Mouse (Mus musculus) hindbrain, embryonic 11.5 days (tissue): ENCODE data around the gene Pip5k1b. TPM values are rescaled to one million over a fixed set of nuclear protein-coding genes. Genes with fewer than 3 reads are reported as not detected.

Experiments
- ATAC-seq: fragments of 200-750 bp; cut with Nextera tagmentation; 2 replicates; pipeline ENCODE4 v1.8.0; 2017; ENCODE audit warnings: mild to moderate bottlenecking, moderate TSS enrichment, moderate library complexity; ENCODE audit not compliant: low FRiP score
- DNase-seq: peaks from one replicate; pipeline ENCODE4 v3.0.0-alpha.2; 2015; ENCODE audit warnings: low spot score
- H3K27ac ChIP-seq: fragments of 300-500 bp; sonication (generic); 2 replicates; pipeline ENCODE4 v1.5.1; 2014; ENCODE audit warnings: mild to moderate bottlenecking, low read depth, low read length
- H3K27me3 ChIP-seq: fragments of 300-500 bp; sonication (generic); 2 replicates; pipeline ENCODE4 v1.6.1; 2014; ENCODE audit warnings: mild to moderate bottlenecking, low read length, moderate library complexity, mixed read lengths; ENCODE audit not compliant: control insufficient read depth, insufficient read depth
- H3K36me3 ChIP-seq: fragments of 300-500 bp; sonication (generic); 2 replicates; pipeline ENCODE4 v1.6.1; 2014; ENCODE audit warnings: mild to moderate bottlenecking, low read length, moderate library complexity, mixed read lengths; ENCODE audit not compliant: control insufficient read depth, insufficient read depth
- H3K4me1 ChIP-seq: fragments of 300-500 bp; sonication (generic); replicated peaks from 2 replicates; pipeline ENCODE4 v1.6.1; 2014; ENCODE audit warnings: low read length, mixed read lengths; ENCODE audit not compliant: control insufficient read depth, insufficient read depth
- H3K4me2 ChIP-seq: fragments of 300-500 bp; sonication (generic); replicated peaks from 2 replicates; pipeline ENCODE4 v1.6.1; 2014; ENCODE audit warnings: mild to moderate bottlenecking, low read depth, low read length
- H3K4me3 ChIP-seq: fragments of 300-500 bp; sonication (generic); 2 replicates; pipeline ENCODE4 v1.5.1; 2014; ENCODE audit warnings: low read depth, low read length
- H3K9ac ChIP-seq: fragments of 300-500 bp; sonication (generic); 2 replicates; pipeline ENCODE4 v1.6.1; 2014; ENCODE audit warnings: low read depth, low read length
- H3K9me3 ChIP-seq: fragments of 300-500 bp; sonication (generic); 2 replicates; pipeline ENCODE4 v1.6.1; 2016; ENCODE audit warnings: low read length; ENCODE audit not compliant: control insufficient read depth
- WGBS: fragments of 180-500 bp; shearing (Covaris S2); extraction: QIAGEN DNeasy Blood & Tissue Kit; methylation state at CpG from one replicate; pipeline ENCODE4 v1.1.7; 2014; 5-methylcytosine and 5-hydroxymethylcytosine counted together
- polyA plus RNA-seq: library from polyadenylated mRNA; unstranded; fragments of >200 nt; fragmentation: Nextera tagmentation; extraction: Ambion mirVana; gene quantifications from 2 replicates; pipeline ENCODE4 v1.2.1, GENCODE M21; 2014

Pip5k1b gene
- polyA plus RNA-seq, 1 experiment from 2014 or later = 2.0 TPM

DNA sequence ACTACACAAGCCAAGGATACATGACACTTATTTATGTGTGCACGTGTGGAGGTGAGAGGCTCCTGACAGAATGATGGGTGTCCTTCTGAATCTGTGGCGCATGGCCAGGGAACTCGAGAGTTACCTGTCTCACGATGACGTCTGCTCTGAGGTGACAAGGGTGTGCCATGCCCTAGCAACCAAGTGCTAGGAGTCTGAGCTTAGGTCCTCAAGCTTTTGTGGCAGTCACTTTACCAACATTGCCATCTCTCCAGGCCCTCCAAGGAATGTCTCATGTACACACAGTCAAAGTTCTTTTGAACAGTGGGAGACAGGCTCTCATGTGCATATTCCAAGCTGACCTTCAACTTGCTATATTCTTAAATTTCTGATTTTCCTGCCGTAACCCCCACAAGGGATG, 297.7 kb downstream of the Pip5k1b start:
- 96% methylated on average over 6 of the region's 6 CpGs for WGBS
- no peak overlapping the region for H3K9ac ChIP-seq
- no peaks in the 10 kb centered on the region for H3K27me3 ChIP-seq
- ATAC-seq (no peak), DNase-seq (no peak)
- no peak overlapping the region for H3K4me2 ChIP-seq
- no peak overlapping the region for H3K4me3 ChIP-seq
- H3K36me3 ChIP-seq = no peaks in the 10 kb centered on the region
- H3K27ac ChIP-seq = no peak overlapping the region
- H3K4me1 ChIP-seq = no peaks in the 10 kb centered on the region; the same call in 1 of the 2 replicates
- H3K9me3 ChIP-seq = no peaks in the 10 kb centered on the region

DNA sequence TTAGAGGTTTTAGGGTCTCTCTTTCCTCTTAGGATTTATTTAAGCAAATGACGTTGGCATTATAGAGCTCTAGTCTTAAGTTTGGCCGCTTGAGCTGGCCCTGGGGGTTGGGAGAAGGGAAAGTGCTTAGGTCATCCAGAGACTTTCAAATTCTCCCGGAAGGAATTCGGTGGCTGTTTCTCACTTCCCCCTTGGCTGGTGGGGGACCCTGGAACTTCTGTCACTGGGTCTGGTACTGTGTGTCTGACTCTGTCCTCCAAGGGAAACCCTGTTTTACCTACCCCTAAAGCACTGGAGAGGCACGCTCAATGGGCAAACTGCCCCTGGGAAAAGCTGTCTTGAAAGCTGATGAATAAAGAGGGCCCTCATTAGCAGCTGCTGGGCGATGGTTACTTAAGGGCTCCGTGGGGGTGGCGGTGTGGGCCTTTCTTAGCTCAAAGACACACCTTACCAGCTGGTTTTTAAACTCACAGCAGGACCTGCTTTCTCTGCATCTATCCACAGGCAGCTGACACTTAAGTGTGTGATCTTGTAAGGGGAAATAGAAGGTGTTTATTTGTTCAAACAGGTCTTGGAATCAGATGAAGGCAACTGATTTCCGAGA, 301.9 kb downstream of the Pip5k1b start:
- Histone ChIP-seq H3K9me3 (no peaks in the 10 kb centered on the region), H3K4me1 (no peaks in the 10 kb centered on the region)
- ATAC-seq = no peak

GRCm38 (mm10) chr19:24251869-24252268, 303.8 kb downstream of the Pip5k1b start:
- Histone ChIP-seq H3K27me3 (no peaks in the 10 kb centered on the region), H3K27ac (no peak overlapping the region), H3K9ac (no peak overlapping the region), H3K4me1 (no peaks in the 10 kb centered on the region), H3K4me2 (no peak overlapping the region), H3K36me3 (no peaks in the 10 kb centered on the region), H3K9me3 (no peaks in the 10 kb centered on the region), H3K4me3 (no peak overlapping the region)
- ATAC-seq = no peak
- WGBS = 21% methylated on average over 6 of the region's 6 CpGs
- DNase-seq = no peak

More for the DNA sequence above, 301.9 kb downstream of the Pip5k1b start:
- Histone ChIP-seq H3K36me3 (no peaks in the 10 kb centered on the region), H3K27ac (no peak overlapping the region), H3K9ac (no peak overlapping the region), H3K27me3 (no peaks in the 10 kb centered on the region), H3K4me2 (no peak overlapping the region), H3K4me3 (no peak overlapping the region)
- WGBS = 36% methylated on average over 9 of the region's 9 CpGs
- no peak for DNase-seq

Other genes with a start within 250 kb of the Pip5k1b start
- 49.8 and 64.2 TPM in 2 replicates for gene Fam122a, start 78.5 kb downstream of the Pip5k1b start, polyA plus RNA-seq
- 0.57 and 0.88 TPM in 2 replicates for gene Tmem252, start 118.1 kb upstream of the Pip5k1b start, polyA plus RNA-seq